Mouse (Mus musculus) A20 (cell line): ENCODE measurements around the gene Cog5.

Experiments
- DNase-seq: peaks from one replicate; pipeline ENCODE4 v3.0.0-alpha.2; 2011; ENCODE audit warnings: low read depth, low spot score

The Cog5 gene

GRCm38 (mm10) chr12:31819520-31819919 lies 164.9 kb downstream of the Cog5 start:
- no peak for DNase-seq

- DNase-seq: peak; percentile 41
Measured at GRCm38 (mm10) chr12:31823671-31824070, 169.0 kb downstream of the Cog5 start.

- DNase-seq: no peak
Measured at GRCm38 (mm10) chr12:31824831-31825230, 170.2 kb downstream of the Cog5 start.

- no peak for DNase-seq
Measured at GRCm38 (mm10) chr12:31825821-31826220, 171.2 kb downstream of the Cog5 start.

GRCm38 (mm10) chr12:31826476-31826875 lies 171.8 kb downstream of the Cog5 start:
- no peak for DNase-seq

GRCm38 (mm10) chr12:31835480-31835879 lies 180.8 kb downstream of the Cog5 start:
- DNase-seq: no peak

GRCm38 (mm10) chr12:31836211-31836610 lies 181.5 kb downstream of the Cog5 start:
- DNase-seq: no peak

GRCm38 (mm10) chr12:31838521-31838920 lies 183.9 kb downstream of the Cog5 start:
- no peak for DNase-seq

GRCm38 (mm10) chr12:31839249-31839648 lies 184.6 kb downstream of the Cog5 start:
- DNase-seq: no peak

- no peak for DNase-seq
Measured at GRCm38 (mm10) chr12:31846077-31846476, 191.4 kb downstream of the Cog5 start.

GRCm38 (mm10) chr12:31848630-31849415 lies 194.2 kb downstream of the Cog5 start:
- no peak for DNase-seq

GRCm38 (mm10) chr12:31849601-31850000 lies 194.9 kb downstream of the Cog5 start:
- no peak for DNase-seq

- DNase-seq: no peak
Measured at GRCm38 (mm10) chr12:31854039-31854438, 199.4 kb downstream of the Cog5 start.

- no peak for DNase-seq
Measured at GRCm38 (mm10) chr12:31854817-31855216, 200.1 kb downstream of the Cog5 start.

GRCm38 (mm10) chr12:31857784-31858183 lies 203.1 kb downstream of the Cog5 start:
- no peak for DNase-seq

GRCm38 (mm10) chr12:31862668-31863538 lies 208.2 kb downstream of the Cog5 start:
- no peak for DNase-seq

GRCm38 (mm10) chr12:31876775-31877174 lies 222.1 kb downstream of the Cog5 start:
- DNase-seq: no peak

GRCm38 (mm10) chr12:31882736-31883135 lies 228.1 kb downstream of the Cog5 start:
- DNase-seq: no peak

- DNase-seq: no peak
Measured at GRCm38 (mm10) chr12:31884365-31884764, 229.7 kb downstream of the Cog5 start.

- no peak for DNase-seq
Measured at GRCm38 (mm10) chr12:31885084-31885483, 230.4 kb downstream of the Cog5 start.

- no peak for DNase-seq
Measured at GRCm38 (mm10) chr12:31885844-31886606, 231.4 kb downstream of the Cog5 start.

- DNase-seq: no peak
Measured at GRCm38 (mm10) chr12:31890685-31891084, 236.0 kb downstream of the Cog5 start.
